ENCODE assay signal across 8 mouse cellular contexts in the genomic region with DNA sequence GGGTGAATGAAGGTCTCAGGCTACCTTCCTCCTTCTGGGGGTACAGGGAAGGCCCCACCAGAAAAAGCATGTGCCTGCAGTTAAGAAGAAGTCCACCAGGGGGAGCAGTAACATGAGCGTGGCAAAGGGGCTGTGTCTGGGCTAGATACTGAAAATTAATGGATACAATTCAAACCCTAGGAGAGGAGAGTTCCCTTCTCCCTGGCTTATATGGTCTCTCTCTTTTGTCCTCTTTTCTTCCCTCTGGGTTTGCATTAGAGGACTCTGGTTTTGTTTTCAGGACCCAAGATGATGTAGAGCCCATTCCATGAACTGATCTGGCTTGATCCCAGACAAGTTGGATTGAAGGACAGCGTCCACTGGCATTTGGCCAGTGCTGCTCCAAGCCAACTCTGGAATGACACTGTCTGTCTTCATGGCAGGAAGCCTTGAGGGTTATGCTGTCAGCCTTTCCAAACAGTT.
DNase-seq lines count a peak whose midpoint lies in the region; ATAC-seq lines count a peak whose summit lies in the region.

No protein-coding gene starts in this region.

- H3K4me2 ChIP-seq in hindbrain, embryonic 12.5 days (replicated peaks) = no peak overlapping the region
- no peak overlapping the region for H3K4me2 ChIP-seq in forebrain, embryonic 15.5 days (replicated peaks)
- H3K4me2 ChIP-seq in hindbrain, embryonic 16.5 days (ENCODE audit: low read length) = no peak overlapping the region
- no peak overlapping the region for H3K4me2 ChIP-seq in neural tube, embryonic 12.5 days (replicated peaks)

- DNase-seq in hindbrain, embryonic 10.5 days (ENCODE audit: low spot score) = peak; percentile 63
- DNase-seq in c-Kit-positive CD71-positive TER-119-negative erythroid progenitor cells, embryonic 14.5 days (ENCODE audit: low read depth) = peak; percentile 10
- DNase-seq in left cerebral cortex, postnatal 36 days (ENCODE audit: low spot score in 2 of 2) = peak; percentile 44 to 45
- peak; percentile 13 for DNase-seq in testis, postnatal 14 days (ENCODE audit: low spot score)

- H3K27me3 ChIP-seq in hindbrain, embryonic 10.5 days (ENCODE audit: insufficient read depth, poor library complexity, severe bottlenecking) = no peaks in the 10 kb centered on the region
- H3K27me3 ChIP-seq in hindbrain, embryonic 12.5 days = no peaks in the 10 kb centered on the region
- H3K27me3 ChIP-seq in forebrain, embryonic 15.5 days = no peaks in the 10 kb centered on the region
- no peaks in the 10 kb centered on the region for H3K27me3 ChIP-seq in hindbrain, embryonic 16.5 days (replicated peaks; ENCODE audit: control insufficient read depth, insufficient read depth, low read length)
- H3K27me3 ChIP-seq in neural tube, embryonic 12.5 days (replicated peaks) = no peaks in the 10 kb centered on the region

- no peak overlapping the region for H3K27ac ChIP-seq in hindbrain, embryonic 10.5 days
- no peak overlapping the region for H3K27ac ChIP-seq in hindbrain, embryonic 12.5 days
- no peak overlapping the region for H3K27ac ChIP-seq in forebrain, embryonic 15.5 days (replicated peaks)
- no peak overlapping the region for H3K27ac ChIP-seq in hindbrain, embryonic 16.5 days (ENCODE audit: low read depth, low read length)
- no peak overlapping the region for H3K27ac ChIP-seq in neural tube, embryonic 12.5 days

- WGBS in hindbrain, embryonic 10.5 days = 48% methylated on average over 2 of the region's 2 CpGs
- WGBS in hindbrain, embryonic 12.5 days = 45% methylated on average over 2 of the region's 2 CpGs
- 42% methylated on average over 2 of the region's 2 CpGs for WGBS in forebrain, embryonic 15.5 days
- 31% methylated on average over 2 of the region's 2 CpGs for WGBS in hindbrain, embryonic 16.5 days
- 47% methylated on average over 2 of the region's 2 CpGs for WGBS in neural tube, embryonic 12.5 days

- intact Hi-C loops in left cerebral cortex, postnatal 36 days (cut with DNase I) = loop anchor here (2.0 to 5.0 kb wide), 3 partner anchors 195 to 389 kb away; a partner anchor contains a TSS

- no peak for ATAC-seq in hindbrain, embryonic 12.5 days (ENCODE audit: low FRiP score)
- peak; percentile 48; the same call in 1 of the 2 replicates for ATAC-seq in forebrain, embryonic 15.5 days (replicated peaks)
- ATAC-seq in hindbrain, embryonic 16.5 days = peak; percentile 60; the same call in 1 of the 2 replicates
- peak; percentile 66; the same call in 1 of the 2 replicates for ATAC-seq in neural tube, embryonic 12.5 days (ENCODE audit: low FRiP score, low read depth)

- no peaks in the 10 kb centered on the region for H3K36me3 ChIP-seq in hindbrain, embryonic 10.5 days
- no peaks in the 10 kb centered on the region for H3K36me3 ChIP-seq in hindbrain, embryonic 12.5 days
- no peaks in the 10 kb centered on the region for H3K36me3 ChIP-seq in forebrain, embryonic 15.5 days
- H3K36me3 ChIP-seq in hindbrain, embryonic 16.5 days (ENCODE audit: control insufficient read depth, insufficient read depth, low read length) = no peaks in the 10 kb centered on the region
- H3K36me3 ChIP-seq in neural tube, embryonic 12.5 days = no peaks in the 10 kb centered on the region

- H3K9ac ChIP-seq in hindbrain, embryonic 12.5 days = no peak overlapping the region
- H3K9ac ChIP-seq in forebrain, embryonic 15.5 days (replicated peaks) = no peak overlapping the region
- H3K9ac ChIP-seq in hindbrain, embryonic 16.5 days (ENCODE audit: low read depth, low read length) = no peak overlapping the region
- H3K9ac ChIP-seq in neural tube, embryonic 12.5 days = no peak overlapping the region

- 0 out of 2 replicates have a peak, but pooled peaks cover 5% of the 10 kb centered on the region for H3K9me3 ChIP-seq in hindbrain, embryonic 10.5 days
- no peaks in the 10 kb centered on the region for H3K9me3 ChIP-seq in hindbrain, embryonic 12.5 days (replicated peaks)
- H3K9me3 ChIP-seq in forebrain, embryonic 15.5 days = no peaks in the 10 kb centered on the region
- no peaks in the 10 kb centered on the region for H3K9me3 ChIP-seq in hindbrain, embryonic 16.5 days (ENCODE audit: control insufficient read depth, low read length)
- H3K9me3 ChIP-seq in neural tube, embryonic 12.5 days = 0 out of 2 replicates have a peak, but pooled peaks cover 7% of the 10 kb centered on the region

- H3K4me1 ChIP-seq in hindbrain, embryonic 10.5 days (replicated peaks) = no peaks in the 10 kb centered on the region
- no peaks in the 10 kb centered on the region for H3K4me1 ChIP-seq in hindbrain, embryonic 12.5 days
- no peaks in the 10 kb centered on the region for H3K4me1 ChIP-seq in forebrain, embryonic 15.5 days
- H3K4me1 ChIP-seq in hindbrain, embryonic 16.5 days (ENCODE audit: control insufficient read depth, insufficient read depth, low read depth, low read length) = no peaks in the 10 kb centered on the region; the same call in 1 of the 2 replicates
- no peaks in the 10 kb centered on the region for H3K4me1 ChIP-seq in neural tube, embryonic 12.5 days

- no peak overlapping the region for H3K4me3 ChIP-seq in hindbrain, embryonic 10.5 days
- H3K4me3 ChIP-seq in hindbrain, embryonic 12.5 days = no peak overlapping the region
- no peak overlapping the region for H3K4me3 ChIP-seq in forebrain, embryonic 15.5 days
- no peak overlapping the region for H3K4me3 ChIP-seq in hindbrain, embryonic 16.5 days (ENCODE audit: low read length)
- H3K4me3 ChIP-seq in neural tube, embryonic 12.5 days = no peak overlapping the region

Comparison
In these comparisons a context has a peak if more than half of its experiments do, and no peak if none do; other contexts are left out.
1. DNase-seq: peak in every context shown above with its lines; median percentile 63 in hindbrain, embryonic 10.5 days; 44 in left cerebral cortex, postnatal 36 days; 13 in testis, postnatal 14 days; 10 in c-Kit-positive CD71-positive TER-119-negative erythroid progenitor cells, embryonic 14.5 days.